Mouse (Mus musculus): ENCODE measurements around the gene Ttc29. TPM values are rescaled to one million over a fixed set of nuclear protein-coding genes. Genes with fewer than 3 reads are reported as not detected.

The Ttc29 gene
- total RNA-seq, 4 experiments from 2014 or later: not detected

DNA sequence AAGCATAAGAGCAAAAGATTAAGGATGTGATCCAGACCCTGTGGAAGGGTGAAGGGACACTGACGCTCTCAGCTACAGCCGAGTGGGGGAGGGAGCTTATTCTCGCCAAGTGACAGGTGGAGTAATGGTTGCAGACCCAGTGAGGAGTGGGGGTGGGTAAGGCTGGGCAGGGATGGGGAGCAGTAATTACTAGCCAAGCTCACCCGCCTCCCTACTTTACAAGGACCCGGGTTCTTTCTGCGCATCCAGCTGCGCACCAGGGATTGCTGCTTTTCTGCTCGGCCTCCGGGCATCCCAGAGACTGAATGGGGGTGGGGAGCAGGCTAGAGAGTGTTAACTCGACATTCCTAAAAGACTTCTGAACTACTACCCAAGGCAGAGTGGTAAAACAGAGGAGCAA is 213.4 kb downstream of the Ttc29 start:
- DNase-seq (ENCODE audit: low spot score): no peak

DNA sequence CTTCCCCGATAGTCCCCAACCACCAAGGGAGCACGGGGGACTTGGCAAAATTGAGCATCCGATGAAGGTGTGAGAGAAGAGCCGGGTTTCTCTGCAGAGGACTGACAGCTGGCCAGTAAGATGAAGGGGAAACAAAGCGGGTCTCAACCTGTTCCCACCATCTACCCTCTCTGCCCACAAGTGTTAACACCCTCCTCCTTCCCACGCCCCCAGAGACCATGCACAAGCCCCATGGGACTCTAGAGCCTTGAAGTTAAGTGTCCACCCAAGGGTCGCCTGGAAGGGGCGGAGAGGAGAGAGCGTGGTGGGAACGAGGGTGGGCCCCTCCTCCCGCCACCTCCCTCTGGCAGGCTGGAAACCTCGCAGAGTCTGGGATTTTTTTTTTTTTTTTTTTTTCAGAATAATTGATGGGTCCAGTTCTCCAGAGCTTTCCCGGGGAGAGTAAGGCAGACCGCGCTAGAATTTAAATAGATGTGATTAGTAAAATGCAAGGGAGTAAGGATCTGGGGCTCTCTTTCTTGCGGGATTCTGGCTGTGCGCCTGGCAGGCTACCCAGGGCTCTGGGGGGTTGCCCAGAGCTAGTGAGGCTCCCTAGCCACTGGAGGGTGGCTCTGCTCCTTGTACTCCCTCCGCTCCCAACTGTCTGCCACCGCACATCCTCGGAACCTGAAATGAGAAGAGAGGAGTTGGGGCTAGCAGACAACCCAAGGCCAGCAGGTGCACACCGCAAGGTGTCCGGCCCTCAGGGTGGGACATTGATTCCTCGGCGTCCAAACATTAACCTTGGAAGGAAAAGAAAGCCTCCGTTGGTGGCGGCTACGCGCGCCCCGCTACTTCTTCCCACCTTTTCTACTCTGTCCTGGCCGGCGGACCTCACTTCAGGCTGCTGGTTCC is 214.0 kb downstream of the Ttc29 start:
- no peak for DNase-seq (ENCODE audit: low spot score)

DNA sequence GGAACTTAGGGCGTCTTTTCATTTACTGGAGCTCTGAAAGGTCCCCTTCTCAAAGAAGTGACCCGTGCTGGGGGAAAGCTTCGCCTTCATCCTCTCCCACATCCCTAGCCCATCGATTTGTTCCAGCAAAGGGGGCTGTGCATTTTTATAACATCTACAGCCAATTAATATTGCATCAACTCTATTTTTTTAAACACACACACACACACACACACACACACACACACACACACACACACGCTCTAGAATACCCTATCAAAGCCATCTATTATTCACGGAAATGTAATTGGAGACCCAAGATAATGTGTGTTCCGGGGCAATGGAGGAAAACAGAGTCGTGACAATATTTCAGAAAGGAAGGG is 214.7 kb downstream of the Ttc29 start:
- no peak for DNase-seq (ENCODE audit: low spot score)

DNA sequence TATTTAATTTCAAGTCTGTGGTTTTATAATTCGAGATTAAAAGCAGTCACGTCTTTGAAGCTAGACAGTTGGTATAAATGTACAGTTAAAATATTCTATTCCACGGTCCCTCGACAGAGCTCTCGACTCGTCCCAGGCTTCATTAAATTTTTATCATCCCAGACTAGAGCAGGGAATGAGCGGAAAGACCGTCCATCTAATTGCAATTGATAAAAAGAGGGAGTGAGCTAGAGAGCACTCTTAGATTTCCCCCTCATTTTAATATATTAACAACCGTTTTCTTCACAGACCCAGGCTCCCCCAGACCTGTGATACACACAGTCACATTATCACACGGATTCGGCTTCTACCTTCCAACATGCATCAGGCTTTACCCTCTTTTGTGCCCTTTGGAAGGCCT is 215.1 kb downstream of the Ttc29 start:
- no peak for DNase-seq (ENCODE audit: low spot score)

DNA sequence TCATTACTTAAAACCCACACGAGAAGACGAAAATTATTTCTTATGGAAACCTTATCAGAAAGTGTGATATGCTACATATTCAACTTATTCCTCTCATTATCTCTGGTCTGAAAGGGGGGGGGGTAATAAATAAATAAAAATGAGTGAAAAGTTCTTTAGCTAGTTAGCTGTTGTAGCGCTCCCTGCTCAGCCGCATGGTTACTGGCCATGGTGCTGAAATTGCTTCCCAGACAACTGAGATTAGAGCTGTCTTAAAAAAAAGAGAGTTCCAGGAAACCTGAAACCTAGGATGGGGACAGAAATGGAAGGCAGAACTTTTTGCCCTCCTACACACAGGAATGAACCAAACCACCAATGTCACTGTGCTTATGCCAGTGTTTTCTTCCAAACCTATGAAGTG is 218.3 kb downstream of the Ttc29 start:
- no peak for DNase-seq (ENCODE audit: low spot score)

DNA sequence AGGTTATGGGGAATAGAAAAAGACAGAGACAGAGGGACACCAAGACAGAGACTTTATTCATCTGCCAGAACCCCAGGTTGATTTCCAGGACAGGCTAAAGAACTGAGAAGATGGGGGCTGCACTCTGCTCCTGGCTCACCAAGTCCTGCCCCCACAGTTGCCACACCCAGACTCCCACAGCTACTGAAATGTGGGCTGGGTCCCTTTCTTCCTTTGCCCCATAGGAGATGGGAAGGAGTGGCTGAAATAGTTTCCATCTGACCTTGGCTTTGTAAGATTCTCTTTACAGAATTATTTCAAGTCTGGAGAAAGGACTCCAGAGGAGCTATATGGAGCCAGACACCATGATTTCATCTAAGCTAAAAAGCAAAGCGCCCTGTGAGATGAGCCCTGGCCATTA is 219.4 kb downstream of the Ttc29 start:
- DNase-seq (ENCODE audit: low spot score): no peak

DNA sequence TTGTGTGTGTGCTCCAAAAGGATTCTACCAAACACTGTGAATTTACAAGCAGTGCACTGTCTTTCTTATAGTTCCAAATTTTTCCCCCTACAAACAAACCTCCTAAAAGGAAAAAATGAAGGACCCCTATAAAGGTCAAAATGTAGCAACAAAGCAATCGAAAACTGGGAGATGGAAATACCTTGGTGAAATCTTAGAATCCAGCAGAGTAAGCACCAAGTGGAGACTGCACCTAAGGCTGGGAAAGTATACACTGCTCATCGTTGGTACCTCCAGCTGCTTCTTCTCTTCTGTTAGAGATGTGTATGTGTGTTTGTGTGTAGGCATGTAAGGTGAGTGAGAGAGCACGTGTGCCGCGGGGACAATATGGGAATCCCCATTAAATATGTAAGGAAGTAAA is 220.2 kb downstream of the Ttc29 start:
- DNase-seq (ENCODE audit: low spot score): no peak

DNA sequence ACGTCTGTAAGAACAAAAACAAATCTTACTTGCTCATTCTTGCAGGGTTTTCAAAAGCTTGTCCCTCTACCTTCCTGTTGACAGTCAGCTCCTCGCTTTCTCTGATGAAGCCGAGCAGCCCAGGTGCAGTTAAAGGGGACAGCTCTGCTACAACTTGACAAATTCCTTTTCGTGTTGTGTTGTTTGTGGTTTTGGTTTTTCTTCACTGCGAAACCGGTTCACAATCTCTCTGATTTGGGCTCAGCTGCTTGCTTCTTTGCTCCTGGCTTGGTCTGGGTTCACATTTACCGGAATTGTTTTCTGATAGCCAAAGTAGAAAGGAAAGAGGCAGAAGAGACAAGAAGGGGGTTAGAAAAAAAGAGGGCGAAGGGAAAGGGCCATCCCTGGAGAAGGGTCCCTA is 221.2 kb downstream of the Ttc29 start:
- no peak for DNase-seq (ENCODE audit: low spot score)

DNA sequence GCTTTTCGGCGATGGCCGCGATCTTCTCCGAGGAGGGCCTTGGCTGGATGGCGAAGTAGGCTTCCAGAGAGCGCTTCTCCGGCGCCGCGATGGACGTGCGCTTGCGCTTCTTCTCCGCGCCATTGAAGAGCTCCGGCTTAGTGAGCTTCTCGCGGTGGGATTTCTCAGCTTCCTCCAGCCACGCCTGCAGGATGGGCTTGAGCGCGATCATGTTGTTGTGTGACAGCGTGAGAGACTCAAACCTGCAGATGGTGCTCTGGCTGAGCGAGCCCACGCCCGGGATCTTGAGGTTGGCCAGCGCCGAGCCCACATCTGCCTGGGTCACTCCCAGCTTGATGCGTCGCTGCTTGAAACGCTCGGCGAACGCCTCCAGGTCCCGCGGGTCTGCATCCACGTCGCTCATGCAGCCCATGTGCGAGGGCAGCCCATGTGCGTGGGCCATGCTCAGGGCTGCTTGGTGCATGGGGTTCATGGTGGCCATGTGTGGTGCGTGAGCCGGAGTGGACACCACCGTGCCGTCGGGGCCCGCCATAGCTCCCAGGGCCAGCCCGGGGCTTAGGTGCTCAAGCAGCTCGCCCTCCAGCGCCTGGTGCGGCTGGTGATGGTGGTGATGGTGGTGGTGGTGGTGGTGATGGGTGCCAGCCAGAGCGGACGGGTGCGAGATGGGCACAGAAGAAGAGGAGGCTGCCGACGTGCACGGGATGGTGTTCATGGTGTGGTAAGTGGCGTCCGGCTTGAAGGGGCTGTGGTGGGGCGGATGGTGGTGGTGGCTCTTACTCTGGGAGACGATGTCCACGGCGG is 221.9 kb downstream of the Ttc29 start:
- no peak for DNase-seq (ENCODE audit: low spot score)

DNA sequence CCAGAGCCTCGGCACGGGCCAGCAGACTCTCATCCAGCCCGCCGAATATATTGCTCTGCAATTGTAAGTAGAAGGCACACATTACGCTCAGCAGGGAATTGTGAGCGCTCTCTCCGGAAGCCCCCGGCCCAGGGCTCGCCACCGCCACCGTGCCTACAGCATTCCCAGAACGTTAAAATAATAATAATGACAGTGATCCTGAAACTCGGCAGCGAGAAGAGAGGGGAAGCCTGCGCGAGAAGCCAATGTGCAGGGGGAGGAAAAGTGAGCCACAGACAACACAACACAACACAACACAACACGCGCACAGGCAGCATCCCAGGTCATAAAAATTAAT is 222.5 kb downstream of the Ttc29 start:
- no peak for DNase-seq (ENCODE audit: low spot score)

DNA sequence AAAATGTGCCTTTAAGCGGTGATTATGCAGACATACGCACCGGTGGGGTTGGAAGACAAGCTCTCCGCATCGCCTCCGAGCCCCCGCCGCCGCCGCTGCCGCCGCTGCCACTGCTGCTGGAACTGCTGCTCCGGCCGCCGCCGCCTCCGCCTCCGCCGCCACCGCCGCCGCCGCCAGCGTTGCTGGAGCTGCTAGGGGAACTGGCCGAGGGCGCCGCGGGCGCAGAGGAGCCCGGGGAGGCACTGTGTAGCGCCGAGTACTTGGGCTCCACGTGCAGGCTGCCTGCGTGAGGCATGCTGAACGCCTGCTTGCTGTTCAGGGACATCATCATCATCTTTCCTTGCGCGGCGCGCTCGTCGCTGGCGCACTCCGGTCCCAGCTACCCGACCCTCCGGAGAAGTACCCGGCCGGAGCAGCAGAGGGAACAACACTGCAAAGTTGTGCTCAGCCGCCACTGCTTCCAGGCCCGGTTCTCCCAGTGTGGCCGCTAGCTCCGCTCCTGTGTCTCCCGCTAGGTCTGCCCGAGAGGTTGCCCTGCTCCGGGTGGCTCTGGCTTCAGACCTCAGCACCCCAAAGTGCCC is 223.1 kb downstream of the Ttc29 start, which contains the start of gene Pou4f2:
Pou4f2 (minus strand) TSS at position 575 of the 581 bp plus-strand sequence.
- DNase-seq (ENCODE audit: low spot score): no peak

DNA sequence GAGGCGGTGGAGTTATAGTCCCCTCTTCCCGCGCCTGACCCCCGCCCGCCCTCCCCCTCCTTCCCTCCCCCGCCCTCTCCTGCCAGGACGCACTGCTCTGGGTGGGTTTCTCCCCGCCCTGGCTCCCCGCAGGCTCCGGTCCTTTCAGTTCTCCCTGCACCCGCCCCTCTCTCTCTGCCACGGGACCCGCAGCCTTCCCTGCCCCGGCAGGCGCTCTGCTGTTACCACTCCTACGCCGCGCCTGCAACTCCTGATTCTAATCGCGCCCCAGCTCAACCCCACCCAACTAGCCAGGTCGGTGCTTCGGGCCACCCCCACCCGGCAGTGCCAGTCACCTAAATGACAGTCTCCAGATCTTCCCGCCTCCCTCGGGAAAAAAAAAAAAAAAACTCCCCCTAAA is 223.6 kb downstream of the Ttc29 start:
- DNase-seq (ENCODE audit: low spot score): no peak

DNA sequence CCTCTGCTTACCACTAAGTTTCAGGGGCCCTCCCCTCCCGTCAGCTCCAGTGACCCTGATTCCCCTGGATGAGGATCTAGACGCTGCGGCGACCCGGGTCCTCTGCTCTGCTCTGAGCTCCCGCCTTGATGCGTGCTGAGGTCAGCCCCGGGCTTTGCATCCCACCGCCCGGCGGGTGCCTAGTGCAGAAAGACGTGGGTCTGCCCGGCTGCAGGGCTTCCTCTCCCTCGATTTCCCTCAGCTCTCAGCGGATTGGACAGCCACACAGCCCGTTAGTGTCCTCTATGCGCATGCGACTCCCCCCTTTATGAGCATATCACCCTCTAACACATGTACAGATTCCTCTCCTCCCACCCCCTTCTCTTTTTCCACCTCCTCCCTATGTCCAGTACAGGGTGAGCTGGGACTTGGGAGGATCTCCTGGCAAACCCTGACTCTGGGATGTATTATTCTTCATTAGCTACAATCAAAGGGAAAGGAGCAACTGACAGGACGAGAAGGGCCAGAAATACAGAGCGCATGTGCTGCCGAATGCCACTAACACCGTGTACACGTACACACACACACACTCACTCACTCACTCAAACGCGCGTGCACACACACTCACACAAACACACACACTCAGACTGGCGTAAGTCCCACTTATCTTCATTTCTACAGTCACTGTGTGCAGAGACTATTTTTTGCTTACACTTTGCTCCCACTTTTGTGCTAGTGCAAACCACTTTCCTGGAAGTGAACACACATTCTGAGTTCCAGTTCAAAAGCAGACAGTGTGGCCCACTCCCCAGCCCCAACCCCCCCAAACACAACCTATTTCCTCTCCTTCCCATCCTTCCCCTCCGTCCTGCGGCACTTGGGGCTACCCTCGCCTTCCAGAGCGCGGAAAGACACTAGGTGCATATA is 224.3 kb downstream of the Ttc29 start:
- no peak for DNase-seq (ENCODE audit: low spot score)

DNA sequence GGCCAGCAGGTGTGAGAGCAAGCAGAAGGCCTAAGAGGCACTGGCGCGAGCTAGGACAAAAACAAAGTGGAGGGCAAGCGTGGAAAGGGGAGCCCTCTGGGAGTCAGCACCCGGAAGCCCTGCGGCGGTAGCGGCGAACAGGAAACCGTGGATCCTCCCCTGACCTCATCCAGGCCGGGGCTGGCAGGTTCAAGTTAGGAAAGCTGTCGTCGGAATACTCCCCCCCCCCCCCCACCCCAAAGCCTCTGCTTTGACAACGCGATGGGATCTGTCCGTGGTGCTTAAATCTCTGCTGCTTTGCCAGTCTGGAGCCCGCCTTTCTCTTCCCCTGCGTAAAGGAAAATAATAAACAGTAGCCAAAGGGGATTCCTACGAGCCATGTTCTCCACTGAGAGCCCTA is 225.0 kb downstream of the Ttc29 start:
- DNase-seq (ENCODE audit: low spot score): peak; percentile 6

DNA sequence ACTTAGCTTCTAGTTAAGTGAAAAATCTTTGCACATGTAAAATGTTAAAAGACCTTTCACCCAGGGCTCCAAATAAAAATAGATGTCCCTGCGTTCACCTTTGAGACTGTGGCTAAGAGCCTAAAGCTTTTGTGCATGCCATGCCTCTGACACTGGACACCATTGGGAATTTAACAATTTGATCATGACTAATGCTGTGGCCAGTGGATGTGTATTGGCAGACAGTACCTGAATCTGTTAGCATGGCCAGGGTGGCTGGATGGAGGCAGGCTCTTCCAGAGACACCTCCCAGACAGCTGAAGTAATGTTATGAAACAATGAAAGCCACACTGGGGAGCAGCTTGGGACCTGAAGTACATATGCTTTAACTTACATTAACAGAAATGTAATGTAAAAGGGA is 229.7 kb downstream of the Ttc29 start:
- no peak for DNase-seq (ENCODE audit: low spot score)

Other genes with a start within 250 kb of the Ttc29 start
- gene Pou4f2, start 223.3 kb downstream of the Ttc29 start, total RNA-seq (2022): not detected

Measured in heart, adult 8-10 months (tissue).